Mouse (Mus musculus) brain, embryonic 14.5 days (tissue): ENCODE measurements around the gene Slc6a18.

Experiments
- CTCF ChIP-seq: fragments of 200-500 bp; IDR thresholded peaks from 2 replicates; pipeline ENCODE4 v1.5.1; 2012; ENCODE audit warnings: inconsistent platforms, mild to moderate bottlenecking, moderate library complexity, borderline replicate concordance; ENCODE audit not compliant: insufficient read depth, insufficient read length; ENCODE audit errors: extremely low read depth
- POLR2A ChIP-seq: fragments of 200-500 bp; IDR thresholded peaks from 2 replicates; pipeline ENCODE4 v1.6.1; 2012; ENCODE audit warnings: mild to moderate bottlenecking, inconsistent platforms, borderline replicate concordance; ENCODE audit not compliant: poor library complexity, insufficient read depth, insufficient read length, severe bottlenecking; ENCODE audit errors: extremely low read depth

GRCm38 (mm10) chr13:73712228-73712627 lies 34.4 kb upstream of the Slc6a18 start:
- no peak for TF ChIP-seq CTCF
- TF ChIP-seq POLR2A: no peak
